ENCODE assay signal across 12 mouse cellular contexts in genomic region chr14:59646826-59647697, GRCm38 (mm10). TPM values are rescaled to one million over a fixed set of nuclear protein-coding genes. Genes with fewer than 3 reads are reported as not detected.
DNase-seq lines count a peak whose midpoint lies in the region; ATAC-seq and TF ChIP-seq lines count a peak whose summit lies in the region.
"Had no signal": no experiment of that assay in that cellular context is flagged by ENCODE, and none has a peak within 500 bp of the region (broad histone marks: within the 10 kb centered on the region; RNA-seq: fewer than 3 reads in every experiment).

No protein-coding gene starts in this region.

- 51% methylated on average over 16 of the region's 16 CpGs for WGBS in kidney, embryonic 15.5 days
- WGBS in limb, embryonic 15.5 days: 47% methylated on average over 16 of the region's 16 CpGs
- WGBS in forebrain, postnatal 0 days: 61% methylated on average over 16 of the region's 16 CpGs

- peaks cover 38% of the 10 kb centered on the region for H3K4me1 ChIP-seq in kidney, embryonic 15.5 days
- H3K4me1 ChIP-seq in limb, embryonic 15.5 days: peaks cover 22% of the 10 kb centered on the region
- H3K4me1 ChIP-seq in forebrain, postnatal 0 days (ENCODE audit: insufficient read depth): no peaks in the 10 kb centered on the region

- no peak overlapping the region for H3K4me3 ChIP-seq in kidney, embryonic 15.5 days (replicated peaks)
- no peak overlapping the region for H3K4me3 ChIP-seq in limb, embryonic 15.5 days
- H3K4me3 ChIP-seq in forebrain, postnatal 0 days (ENCODE audit: low read depth, low read length): no peak overlapping the region

- no peaks in the 10 kb centered on the region for H3K36me3 ChIP-seq in kidney, embryonic 15.5 days
- no peaks in the 10 kb centered on the region for H3K36me3 ChIP-seq in limb, embryonic 15.5 days
- H3K36me3 ChIP-seq in forebrain, postnatal 0 days (ENCODE audit: insufficient read depth): no peaks in the 10 kb centered on the region; the same call in 1 of the 2 replicates

- DNase-seq in kidney, postnatal 14 days: no peak
- DNase-seq in adrenal gland, adult 2 months: peak; percentile 53
- DNase-seq in adrenal gland, postnatal 25 days: peak; percentile 37
- no peak for DNase-seq in yolk sac, embryonic 10.5 days (ENCODE audit: low spot score)
- no peak for DNase-seq in forebrain, postnatal 0 days
- DNase-seq in right cerebral cortex, postnatal 25 days: no peak
- DNase-seq: kidney, adult 2 months had no signal

- H3K9me3 ChIP-seq in kidney, embryonic 15.5 days (replicated peaks): no peaks in the 10 kb centered on the region
- no peaks in the 10 kb centered on the region for H3K9me3 ChIP-seq in limb, embryonic 15.5 days
- no peaks in the 10 kb centered on the region for H3K9me3 ChIP-seq in forebrain, postnatal 0 days (ENCODE audit: low read length)

- peak overlapping the region; percentile 52 for H3K27ac ChIP-seq in kidney, embryonic 15.5 days
- peak overlapping the region; percentile 43 for H3K27ac ChIP-seq in limb, embryonic 15.5 days
- H3K27ac ChIP-seq in forebrain, postnatal 0 days (ENCODE audit: low read depth, low read length): no peak overlapping the region

- H3K27me3 ChIP-seq in kidney, embryonic 15.5 days: no peaks in the 10 kb centered on the region; the same call in none of the 2 replicates
- H3K27me3 ChIP-seq in limb, embryonic 15.5 days: no peaks in the 10 kb centered on the region
- H3K27me3 ChIP-seq in forebrain, postnatal 0 days (ENCODE audit: insufficient read depth, low read length): no peaks in the 10 kb centered on the region

- H3K9ac ChIP-seq in kidney, embryonic 15.5 days: no peak overlapping the region
- H3K9ac ChIP-seq in limb, embryonic 15.5 days: no peak overlapping the region
- H3K9ac ChIP-seq in forebrain, postnatal 0 days: no peak overlapping the region

- no peak for ATAC-seq in kidney, embryonic 15.5 days (replicated peaks; ENCODE audit: low FRiP score)
- ATAC-seq in limb, embryonic 15.5 days (ENCODE audit: insufficient number of reproducible peaks, low FRiP score, low TSS enrichment, low read depth): peak; percentile 40; the same call in 1 of the 2 replicates
- ATAC-seq in forebrain, postnatal 0 days: no peak
- ATAC-seq: forebrain, embryonic 16.5 days had no signal

- H3K4me2 ChIP-seq in kidney, embryonic 15.5 days: no peak overlapping the region
- H3K4me2 ChIP-seq in limb, embryonic 15.5 days: no peak overlapping the region
- H3K4me2 ChIP-seq in forebrain, postnatal 0 days (ENCODE audit: low read depth): no peak overlapping the region

- no peak for TF ChIP-seq CTCF in forebrain, postnatal 0 days (IDR thresholded peaks at IDR 0.05; ENCODE audit: low read depth)

RNA-seq across cellular contexts. Expression of gene Shisa2, which starts 22.0 kb away (rescaled TPM):
- polyA plus RNA-seq in kidney, embryonic 15.5 days (2015; fragmentation: Nextera tagmentation; extraction: Ambion mirVana): 15.3 and 16.0 TPM in 2 replicates
- total RNA-seq in adrenal gland, adult 2 months (2021): 1 to 10 TPM in 1 of 2 experiments, under 1 TPM in 1; 0.72 to 1.3 TPM
- 3.4 and 3.9 TPM in 2 replicates for polyA plus RNA-seq in adrenal gland, adult 2 months (2012; rRNA removed)
- 1.5 and 2.1 TPM in 2 replicates for total RNA-seq in adrenal gland, postnatal 25 days (2021)
- polyA plus RNA-seq in limb, embryonic 15.5 days (2015; fragmentation: Nextera tagmentation; extraction: Ambion mirVana): 24.1 and 27.6 TPM in 2 replicates
- total RNA-seq in forebrain, postnatal 0 days (2014; rRNA removed): 11.8 and 12.6 TPM in 2 replicates
- polyA plus RNA-seq in forebrain, postnatal 0 days (2015; fragmentation: Nextera tagmentation; extraction: Ambion mirVana): 5.2 and 7.1 TPM in 2 replicates
- total RNA-seq: MEL; monocyte, adult 5-6 weeks had no signal

RNA-seq across cellular contexts. Expression of gene Cdadc1, which starts 49.3 kb away (rescaled TPM):
- 33.9 and 36.0 TPM in 2 replicates for polyA plus RNA-seq in kidney, embryonic 15.5 days (2015; fragmentation: Nextera tagmentation; extraction: Ambion mirVana)
- 10 to 100 TPM; 55.9 to 68.2 TPM for total RNA-seq in adrenal gland, adult 2 months (2021)
- 2.2 and 3.7 TPM in 2 replicates for polyA plus RNA-seq in adrenal gland, adult 2 months (2012; rRNA removed)
- 64.0 and 73.2 TPM in 2 replicates for total RNA-seq in adrenal gland, postnatal 25 days (2021)
- polyA plus RNA-seq in limb, embryonic 15.5 days (2015; fragmentation: Nextera tagmentation; extraction: Ambion mirVana): 33.6 and 34.3 TPM in 2 replicates
- 5.1 and 8.8 TPM in 2 replicates for total RNA-seq in forebrain, postnatal 0 days (2014; rRNA removed)
- 33.8 and 34.6 TPM in 2 replicates for polyA plus RNA-seq in forebrain, postnatal 0 days (2015; fragmentation: Nextera tagmentation; extraction: Ambion mirVana)

Comparison
In these comparisons a context has a peak if more than half of its experiments do, and no peak if none do; other contexts are left out.
1. DNase-seq: peak in adrenal gland, adult 2 months (single experiment) and adrenal gland, postnatal 25 days (single experiment); none in kidney, postnatal 14 days (single experiment), yolk sac, embryonic 10.5 days (single experiment), forebrain, postnatal 0 days (single experiment) and right cerebral cortex, postnatal 25 days (single experiment).